In the genomic region with DNA sequence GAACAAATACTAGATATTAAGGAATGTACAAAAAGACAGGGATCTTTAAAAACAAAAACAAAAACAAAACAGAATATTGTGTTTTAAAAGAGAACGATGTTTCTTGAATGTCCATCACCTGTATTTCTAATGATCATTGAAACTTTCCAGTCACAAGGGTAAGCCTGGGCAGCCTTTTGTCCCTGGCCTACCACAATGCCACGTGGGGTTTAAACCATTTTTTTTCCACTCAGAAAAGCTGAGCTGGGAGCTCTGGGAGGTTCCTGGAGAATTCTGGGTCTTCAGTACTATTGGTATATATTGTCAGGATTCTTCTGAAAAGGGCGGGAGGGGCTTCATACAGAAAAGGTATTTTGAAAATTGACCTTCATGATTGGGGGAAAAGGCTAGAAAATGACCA, we compare ENCODE assay signal across 24 mouse cellular contexts. TPM values are rescaled to one million over a fixed set of nuclear protein-coding genes. Genes with fewer than 3 reads are reported as not detected.
DNase-seq lines count a peak whose midpoint lies in the region; ATAC-seq and TF ChIP-seq lines count a peak whose summit lies in the region.
"Had no signal": no experiment of that assay in that cellular context is flagged by ENCODE, and none has a peak within 500 bp of the region (broad histone marks: within the 10 kb centered on the region; RNA-seq: fewer than 3 reads in every experiment).

No protein-coding gene starts in this region.

- H3K4me3 ChIP-seq in gastrocnemius, adult 2 months, result peak overlapping the region; percentile 78; the same call in 1 of the 2 replicates
- 0 out of 2 replicates have a peak overlapping the region, but pooled peaks have one; percentile 59 for H3K4me3 ChIP-seq in liver, postnatal 0 days (ENCODE audit: low read depth, low read length)
- H3K4me3 ChIP-seq in embryonic fibroblast, embryonic 13.5 days (ENCODE audit: insufficient read depth, low read length), result 0 out of 2 replicates have a peak overlapping the region, but pooled peaks have one; percentile 45
- no peak overlapping the region for H3K4me3 ChIP-seq in stomach, postnatal 0 days (ENCODE audit: low read depth, low read length)
- H3K4me3 ChIP-seq in kidney, embryonic 14.5 days (ENCODE audit: low read length), result no peak overlapping the region

- WGBS in liver, postnatal 0 days (ENCODE audit: insufficient replicate concordance), result 73% methylated on average over 3 of the region's 3 CpGs
- 83% methylated on average over 3 of the region's 3 CpGs for WGBS in stomach, postnatal 0 days
- WGBS in kidney, embryonic 14.5 days, result 83% methylated on average over 3 of the region's 3 CpGs

- TF ChIP-seq CTCF in gastrocnemius, adult 2 months (IDR thresholded peaks at IDR 0.05), result no peak
- TF ChIP-seq CTCF in liver, postnatal 0 days (IDR thresholded peaks at IDR 0.05; ENCODE audit: low read depth), result no peak
- TF ChIP-seq CTCF in embryonic fibroblast, embryonic 13.5 days (IDR thresholded peaks at IDR 0.05; ENCODE audit: borderline replicate concordance, insufficient read depth, low read length), result no peak
- no peak for TF ChIP-seq CTCF in stomach, postnatal 0 days (IDR thresholded peaks at IDR 0.05; ENCODE audit: low read depth)

- DNase-seq in gastrocnemius, adult 2 months, result no peak
- no peak for DNase-seq in gastrocnemius, postnatal 36 days
- DNase-seq in liver, postnatal 0 days, result no peak
- no peak for DNase-seq in liver
- no peak for DNase-seq in stomach, postnatal 0 days (ENCODE audit: low spot score)
- DNase-seq: cerebellum, adult 9-10 months; kidney, adult 2 months; layer of hippocampus, adult 9-11 months; thymus, postnatal 14 days had no signal

- H3K27me3 ChIP-seq in liver, postnatal 0 days (ENCODE audit: insufficient read depth, low read length), result no peaks in the 10 kb centered on the region; the same call in 1 of the 2 replicates
- H3K27me3 ChIP-seq in stomach, postnatal 0 days (ENCODE audit: control insufficient read depth, insufficient read depth, low read length), result no peaks in the 10 kb centered on the region
- peaks cover 10% of the 10 kb centered on the region; the same call in 1 of the 2 replicates for H3K27me3 ChIP-seq in kidney, embryonic 14.5 days (ENCODE audit: control insufficient read depth, insufficient read depth, low read length)
- H3K27me3 ChIP-seq: limb, embryonic 15.5 days had no signal

- ATAC-seq in liver, postnatal 0 days, result no peak
- no peak for ATAC-seq in stomach, postnatal 0 days (ENCODE audit: low FRiP score, low TSS enrichment)
- ATAC-seq in kidney, embryonic 14.5 days (ENCODE audit: low FRiP score, low TSS enrichment), result no peak
- ATAC-seq: forebrain, embryonic 16.5 days; midbrain, embryonic 16.5 days had no signal

- intact Hi-C loops in gastrocnemius, adult 2 months (cut with DNase I), result no loop called here
- intact Hi-C loops in gastrocnemius, postnatal 36 days (cut with DNase I), result no loop called here

- H3K9ac ChIP-seq in liver, postnatal 0 days (replicated peaks), result no peak overlapping the region
- H3K9ac ChIP-seq in stomach, postnatal 0 days (ENCODE audit: low read length), result no peak overlapping the region
- H3K9ac ChIP-seq in kidney, embryonic 14.5 days (ENCODE audit: low read depth, low read length), result no peak overlapping the region
- H3K9ac ChIP-seq: limb, embryonic 15.5 days had no signal

- H3K36me3 ChIP-seq in liver, postnatal 0 days (replicated peaks; ENCODE audit: insufficient read depth, low read length), result no peaks in the 10 kb centered on the region
- no peaks in the 10 kb centered on the region for H3K36me3 ChIP-seq in stomach, postnatal 0 days (ENCODE audit: control insufficient read depth, insufficient read depth, low read length)
- no peaks in the 10 kb centered on the region for H3K36me3 ChIP-seq in kidney, embryonic 14.5 days (ENCODE audit: control insufficient read depth, insufficient read depth, low read length)
- H3K36me3 ChIP-seq: embryonic facial prominence, embryonic 12.5 days; forebrain, embryonic 10.5 days; G1E; heart, embryonic 13.5 days; hindbrain, embryonic 10.5 days; intestine, embryonic 15.5 days; limb, embryonic 10.5 days; limb, embryonic 15.5 days; neural tube, embryonic 12.5 days; stomach, embryonic 15.5 days had no signal

- peak overlapping the region; percentile 75 for H3K4me2 ChIP-seq in liver, postnatal 0 days (ENCODE audit: low read depth, low read length)
- H3K4me2 ChIP-seq in stomach, postnatal 0 days (replicated peaks; ENCODE audit: low read depth), result peak overlapping the region; percentile 87; the same call in 1 of the 2 replicates
- H3K4me2 ChIP-seq in kidney, embryonic 14.5 days (replicated peaks; ENCODE audit: low read depth, low read length), result no peak overlapping the region

- TF ChIP-seq POLR2A in embryonic fibroblast, embryonic 13.5 days (IDR thresholded peaks at IDR 0.05; ENCODE audit: low read depth, low read length), result no peak

- TF ChIP-seq EP300 in liver, postnatal 0 days (IDR thresholded peaks at IDR 0.05; ENCODE audit: low read depth), result no peak
- no peak for TF ChIP-seq EP300 in stomach, postnatal 0 days (optimal IDR thresholded peaks at IDR 0.05)

- H3K4me1 ChIP-seq in liver, postnatal 0 days (ENCODE audit: insufficient read depth), result peaks cover 6% of the 10 kb centered on the region; the same call in 1 of the 2 replicates
- peaks cover 3% of the 10 kb centered on the region for H3K4me1 ChIP-seq in embryonic fibroblast, embryonic 13.5 days (ENCODE audit: control insufficient read depth, insufficient read depth, low read length)
- H3K4me1 ChIP-seq in stomach, postnatal 0 days (replicated peaks; ENCODE audit: control insufficient read depth, insufficient read depth), result 0 out of 2 replicates have a peak, but pooled peaks cover 2% of the 10 kb centered on the region
- no peaks in the 10 kb centered on the region for H3K4me1 ChIP-seq in kidney, embryonic 14.5 days (ENCODE audit: control insufficient read depth, insufficient read depth, low read length)
- H3K4me1 ChIP-seq: embryonic facial prominence, embryonic 12.5 days had no signal

- no peak overlapping the region for H3K27ac ChIP-seq in gastrocnemius, adult 2 months
- H3K27ac ChIP-seq in liver, postnatal 0 days (ENCODE audit: low read depth), result no peak overlapping the region
- no peak overlapping the region for H3K27ac ChIP-seq in embryonic fibroblast, embryonic 13.5 days (ENCODE audit: insufficient read depth, low read length)
- no peak overlapping the region for H3K27ac ChIP-seq in stomach, postnatal 0 days (replicated peaks)
- no peak overlapping the region for H3K27ac ChIP-seq in kidney, embryonic 14.5 days (ENCODE audit: low read depth, low read length)
- H3K27ac ChIP-seq: embryonic facial prominence, embryonic 12.5 days; forebrain, embryonic 10.5 days; heart, embryonic 13.5 days; intestine, embryonic 15.5 days; kidney, postnatal 0 days; limb, embryonic 10.5 days; limb, embryonic 15.5 days; neural tube, embryonic 12.5 days; stomach, embryonic 15.5 days had no signal

- no peaks in the 10 kb centered on the region for H3K9me3 ChIP-seq in liver, postnatal 0 days (ENCODE audit: low read length)
- no peaks in the 10 kb centered on the region for H3K9me3 ChIP-seq in stomach, postnatal 0 days (ENCODE audit: control insufficient read depth, low read length)
- H3K9me3 ChIP-seq in kidney, embryonic 14.5 days (ENCODE audit: control insufficient read depth, low read length), result no peaks in the 10 kb centered on the region
- H3K9me3 ChIP-seq: embryonic facial prominence, embryonic 12.5 days; forebrain, embryonic 10.5 days; G1E; heart, embryonic 13.5 days; hindbrain, embryonic 10.5 days; intestine, embryonic 15.5 days; limb, embryonic 10.5 days; limb, embryonic 15.5 days; neural tube, embryonic 12.5 days; stomach, embryonic 15.5 days had no signal

RNA-seq across cellular contexts. Expression of a gene that starts 0.8 kb away (rescaled TPM):
- total RNA-seq in gastrocnemius, adult 2 months (2021), result 1 to 10 TPM in 1 of 2 experiments, under 1 TPM in 1; 0.43 to 1.1 TPM
- total RNA-seq in gastrocnemius, postnatal 36 days (2021), result under 1 TPM; 0.38 to 0.57 TPM
- polyA plus RNA-seq in liver, postnatal 0 days (2015; fragmentation: Nextera tagmentation; extraction: Ambion mirVana), result 0.82 and 1.3 TPM in 2 replicates
- 4.5 and 6.2 TPM in 2 replicates for polyA plus RNA-seq in embryonic fibroblast, embryonic 13.5 days (2011; ENCODE audit: insufficient read length, low read depth, missing spikeins)
- polyA plus RNA-seq in stomach, postnatal 0 days (2015; fragmentation: Nextera tagmentation; extraction: Ambion mirVana), result 0.44 and 0.62 TPM in 2 replicates
- polyA plus RNA-seq in kidney, embryonic 14.5 days (2014; fragmentation: Nextera tagmentation; extraction: Ambion mirVana), result 0.10 and 0.70 TPM in 2 replicates
- polyA plus RNA-seq: limb, embryonic 10.5 days had no signal

RNA-seq across cellular contexts. Expression of a gene that starts 48.7 kb away (rescaled TPM):
- 100 to 1,000 TPM; 111 to 117 TPM for total RNA-seq in gastrocnemius, adult 2 months (2021)
- total RNA-seq in gastrocnemius, postnatal 36 days (2021), result 100 to 1,000 TPM in 1 of 2 experiments, 10 to 100 TPM in 1; 93.3 to 102 TPM
- 250 and 269 TPM in 2 replicates for polyA plus RNA-seq in liver, postnatal 0 days (2015; fragmentation: Nextera tagmentation; extraction: Ambion mirVana)
- 93.3 and 103 TPM in 2 replicates for polyA plus RNA-seq in embryonic fibroblast, embryonic 13.5 days (2011; ENCODE audit: insufficient read length, low read depth, missing spikeins)
- 224 and 255 TPM in 2 replicates for polyA plus RNA-seq in stomach, postnatal 0 days (2015; fragmentation: Nextera tagmentation; extraction: Ambion mirVana)
- 53.7 and 61.2 TPM in 2 replicates for polyA plus RNA-seq in kidney, embryonic 14.5 days (2014; fragmentation: Nextera tagmentation; extraction: Ambion mirVana)

Comparison
In these comparisons a context has a peak if more than half of its experiments do, and no peak if none do; other contexts are left out.
1. H3K4me3 ChIP-seq: peak in gastrocnemius, adult 2 months (single experiment), liver, postnatal 0 days (single experiment) and embryonic fibroblast, embryonic 13.5 days (single experiment); none in stomach, postnatal 0 days (single experiment) and kidney, embryonic 14.5 days (single experiment).